Mouse (Mus musculus) adrenal gland, postnatal 4 days (tissue): ENCODE measurements around the gene Isy1. TPM values are rescaled to one million over a fixed set of nuclear protein-coding genes. Genes with fewer than 3 reads are reported as not detected.
A peak's percentile ranks its signal among the peaks of the same experiment; 100 is the strongest.

Experiments used
- DNase-seq, 2 experiments: peaks; one replicate each; pipeline ENCODE4 v3.0.0; 2021 to 2022; ENCODE audit warnings: low spot score in 2 of 2, mixed read lengths in 2 of 2
- long read RNA-seq, 2 experiments: library from polyadenylated mRNA; stranded (forward); transcript quantifications; one replicate each; pipeline ENCODE4 v2.0.0; 2021
- total RNA-seq, 2 experiments: library from RNA; stranded (reverse); gene quantifications; 2 replicates each; pipeline ENCODE4 v1.2.3; 2021

The Isy1 gene
- total RNA-seq, result 10 to 100 TPM; 37.4 to 43.2 TPM
- long read RNA-seq, experiment 1, full-length matches to known transcripts, result 11 of 12 reads
- long read RNA-seq, experiment 1, partial matches to known transcripts, result 1 of 12 reads
- long read RNA-seq, experiment 1, other reads (novel, unspliced or antisense), result 0 of 12 reads
- long read RNA-seq, experiment 2, full-length matches to known transcripts, result 22 of 23 reads
- long read RNA-seq, experiment 2, partial matches to known transcripts, result 1 of 23 reads
- long read RNA-seq, experiment 2, other reads (novel, unspliced or antisense), result 0 of 23 reads

DNA sequence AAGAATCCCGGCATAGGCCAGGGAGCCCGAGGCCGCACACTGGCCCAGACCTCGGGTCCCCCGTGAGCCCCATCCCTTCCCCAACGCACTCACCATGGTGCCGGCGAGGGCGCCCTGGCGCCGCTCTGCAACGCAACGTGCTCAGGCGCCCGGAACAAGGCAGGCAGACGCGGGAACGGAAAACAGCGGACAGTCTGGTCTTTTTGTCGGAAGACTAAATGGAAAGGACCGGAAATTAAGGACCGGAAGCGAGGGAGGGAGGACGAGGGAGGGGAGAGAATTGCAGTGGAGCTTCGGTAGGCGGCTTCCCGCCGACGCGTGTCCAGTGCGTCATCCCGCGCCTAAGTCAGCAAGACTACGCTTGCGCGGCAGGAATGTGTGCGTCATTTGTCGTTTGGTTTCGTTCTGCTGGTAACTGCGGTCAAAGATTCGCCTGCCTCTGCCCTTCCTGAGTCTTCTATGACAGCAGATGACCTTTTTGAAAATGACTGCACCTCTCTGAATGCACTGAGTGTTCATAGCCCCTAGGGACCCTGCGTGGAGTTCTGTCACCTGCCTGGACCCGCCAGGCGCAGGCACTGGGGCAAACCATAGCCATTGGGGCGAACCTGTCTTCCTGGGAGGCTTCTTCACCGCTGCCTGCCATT lies at the start of gene Isy1:
TSS of gene Isy1 (minus strand) at position 248 of the 647 bp plus-strand sequence.
- DNase-seq, result peak; percentile 81 to 87

GRCm38 (mm10) chr6:87887594-87888233 lies 49.1 kb upstream of the Isy1 start, which contains the start of gene Copg1:
Gene Copg1 (plus strand): TSS chr6:87887814.
- DNase-seq, result peak; percentile 99 to 100

DNA sequence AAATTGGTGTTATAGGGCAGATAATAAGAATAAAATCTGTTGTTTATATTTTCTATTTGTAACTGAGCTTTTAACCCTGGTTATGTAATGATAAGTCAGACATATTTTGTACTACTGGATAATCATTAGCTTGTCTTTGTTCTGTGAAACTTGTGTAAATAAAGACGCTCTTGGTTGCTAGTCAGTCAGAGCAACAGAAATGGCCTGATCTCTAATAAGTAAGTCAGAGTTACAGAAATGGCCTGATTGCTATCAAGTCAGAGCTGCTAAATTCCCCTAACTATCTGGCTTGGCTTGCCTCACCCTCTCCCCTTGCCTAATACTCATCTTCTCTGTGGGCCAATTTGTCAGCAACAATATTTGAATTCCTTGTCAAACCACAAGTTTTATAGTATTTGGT lies 48.1 kb upstream of the Isy1 start:
- no peak for DNase-seq

DNA sequence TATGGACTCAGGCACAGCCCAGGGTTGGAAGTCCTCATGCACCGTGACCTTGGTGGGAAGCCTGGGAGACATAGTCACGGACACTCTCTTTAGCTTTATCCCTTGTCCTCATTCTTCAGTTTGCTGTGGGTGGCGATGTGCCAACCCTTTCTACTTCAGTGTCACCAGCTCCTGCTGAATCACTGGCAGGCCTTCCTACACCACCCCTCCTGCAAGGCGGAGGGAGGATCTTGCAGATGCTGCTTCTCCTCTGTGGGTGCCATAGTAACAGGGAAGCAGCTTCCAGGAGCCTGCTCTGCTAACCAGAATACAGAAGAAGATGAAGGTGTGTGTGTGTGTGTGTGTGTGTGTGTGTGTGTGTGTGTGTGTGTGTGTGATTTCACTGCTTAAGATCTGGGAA lies 44.2 kb upstream of the Isy1 start:
- DNase-seq, result peak; percentile 33 to 44

GRCm38 (mm10) chr6:87882221-87882620 lies 43.6 kb upstream of the Isy1 start:
- no peak for DNase-seq

- DNase-seq, result no peak
Measured at GRCm38 (mm10) chr6:87879628-87880027, 41.0 kb upstream of the Isy1 start.

GRCm38 (mm10) chr6:87879010-87879409 lies 40.4 kb upstream of the Isy1 start:
- DNase-seq, result no peak

DNA sequence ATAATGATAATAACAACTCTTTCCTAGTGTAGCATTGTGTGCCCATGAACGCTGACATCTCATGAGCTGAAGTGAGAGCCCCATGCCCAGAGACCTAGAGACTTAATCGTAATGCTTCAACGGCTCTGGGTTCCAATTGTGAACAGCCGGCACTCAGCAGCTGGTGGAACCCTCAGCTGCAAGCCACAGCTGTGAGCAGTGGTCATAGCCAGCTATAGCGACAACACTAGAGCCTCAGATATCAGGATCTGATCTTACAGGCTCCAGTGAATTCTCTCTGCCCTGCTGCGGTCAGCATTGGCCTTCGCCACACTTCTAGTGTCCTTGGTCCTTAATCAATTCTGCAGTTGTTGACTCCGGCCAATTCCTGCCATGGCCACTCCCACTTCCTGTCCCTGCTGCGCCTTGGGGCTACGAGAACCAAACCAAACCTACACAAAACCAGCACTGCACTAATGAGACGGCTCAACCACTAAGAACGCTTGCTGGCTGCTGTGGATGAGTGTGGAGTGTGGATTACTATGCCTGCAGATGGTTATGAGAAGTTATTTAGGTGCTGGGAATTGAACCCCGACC lies 37.6 kb upstream of the Isy1 start:
- no peak for DNase-seq

DNA sequence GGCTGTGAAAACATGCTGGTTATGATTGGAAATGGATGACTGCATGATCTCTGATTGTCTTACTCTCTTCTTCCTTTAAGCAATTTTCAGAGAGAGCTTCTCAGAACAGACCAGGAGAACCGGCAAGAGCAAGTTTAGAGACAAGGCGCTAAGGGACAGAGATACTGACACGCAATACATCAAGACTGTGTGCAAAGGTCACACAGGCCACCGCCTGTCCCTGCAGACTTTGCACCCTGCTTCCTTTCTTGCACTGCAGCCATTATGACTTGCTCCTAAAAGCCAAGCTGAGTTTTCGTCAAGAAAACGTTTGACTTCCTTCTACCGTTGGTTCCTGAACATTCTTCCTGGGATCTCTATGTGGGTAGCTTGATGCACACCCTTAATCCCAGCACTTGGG lies 37.0 kb upstream of the Isy1 start:
- DNase-seq, result no peak

DNA sequence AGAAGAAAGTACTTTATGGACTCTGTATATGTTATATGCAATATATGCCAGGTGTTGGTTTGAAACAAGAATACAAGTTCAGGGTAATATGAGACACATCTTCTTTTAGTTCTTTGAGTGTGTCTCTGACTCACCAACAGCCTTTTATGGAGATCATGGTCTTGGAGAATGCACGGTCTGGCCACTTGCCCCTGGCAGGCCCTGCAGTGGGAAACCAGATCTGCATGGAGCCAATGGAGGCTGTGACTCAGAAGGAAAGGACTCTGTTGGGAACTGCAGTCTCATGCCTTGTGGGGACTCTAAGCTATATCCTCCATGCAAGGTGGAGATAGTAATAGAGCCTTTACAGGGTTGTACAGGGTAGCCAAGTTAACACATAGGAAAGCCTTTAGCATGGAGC lies 36.5 kb upstream of the Isy1 start:
- no peak for DNase-seq

DNA sequence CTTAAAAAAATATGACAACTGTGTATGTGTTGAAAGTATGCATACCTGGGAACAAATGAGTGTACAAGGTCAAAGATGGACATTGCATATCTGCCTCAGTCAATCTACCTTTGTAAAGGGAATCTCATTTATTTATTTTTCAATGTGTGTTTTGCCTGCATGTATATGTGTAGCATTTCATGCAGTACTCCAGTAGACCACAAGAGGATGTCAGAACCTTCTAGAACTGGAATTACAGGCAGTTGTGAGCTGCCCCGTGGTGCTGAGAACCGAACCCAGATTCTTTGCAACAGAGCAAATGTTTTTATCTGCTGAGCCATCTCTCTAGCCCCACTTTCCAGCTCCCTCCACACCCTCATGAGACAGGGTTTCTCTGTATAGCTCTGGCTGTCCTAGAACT lies 35.4 kb upstream of the Isy1 start:
- DNase-seq, result no peak

DNA sequence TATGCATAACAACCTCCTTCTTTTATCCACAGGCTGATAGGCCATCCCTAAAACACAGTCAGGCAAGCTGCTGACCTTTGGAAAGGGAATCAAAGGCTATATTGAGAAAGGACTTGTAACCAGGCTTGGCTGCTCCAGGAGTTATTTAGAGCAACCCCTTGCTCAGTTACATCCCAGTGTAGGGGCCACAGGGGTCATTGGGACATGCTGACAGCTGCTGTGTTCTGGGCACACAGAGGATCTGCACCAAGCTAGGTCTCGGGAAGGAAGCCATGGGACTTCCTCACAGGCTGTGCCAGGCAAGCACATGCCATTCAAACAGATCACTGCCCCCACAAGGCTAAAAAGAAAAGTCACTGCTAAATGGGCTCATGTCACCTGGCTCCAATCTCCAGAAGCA lies 34.5 kb upstream of the Isy1 start:
- DNase-seq, result no peak

- no peak for DNase-seq
Measured at GRCm38 (mm10) chr6:87871240-87871639, 32.6 kb upstream of the Isy1 start.

GRCm38 (mm10) chr6:87870440-87870839 lies 31.8 kb upstream of the Isy1 start:
- no peak for DNase-seq

GRCm38 (mm10) chr6:87868871-87869506 lies 30.4 kb upstream of the Isy1 start:
- DNase-seq, result peak; percentile 46 to 48

GRCm38 (mm10) chr6:87867256-87867655 lies 28.7 kb upstream of the Isy1 start:
- DNase-seq, result no peak

DNA sequence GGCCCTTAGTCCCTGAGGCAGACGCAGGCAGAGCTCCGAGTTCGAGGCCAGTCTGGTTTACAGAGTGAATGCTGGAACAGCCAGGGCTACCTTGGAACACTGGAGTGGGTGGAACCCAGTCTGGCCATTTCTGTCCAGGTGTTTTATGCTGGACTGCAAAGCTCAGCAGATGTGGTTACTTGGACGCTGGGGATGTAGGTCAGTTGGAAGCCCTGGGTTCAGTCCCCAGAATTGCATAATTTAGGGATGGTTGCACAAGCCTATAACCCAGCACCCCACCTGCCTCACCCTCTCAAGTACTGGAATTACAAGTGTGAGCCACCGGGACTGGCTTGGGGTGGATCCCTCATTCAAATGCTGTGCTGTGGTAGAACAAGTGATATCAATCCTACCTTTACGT lies 27.6 kb upstream of the Isy1 start:
- no peak for DNase-seq

DNA sequence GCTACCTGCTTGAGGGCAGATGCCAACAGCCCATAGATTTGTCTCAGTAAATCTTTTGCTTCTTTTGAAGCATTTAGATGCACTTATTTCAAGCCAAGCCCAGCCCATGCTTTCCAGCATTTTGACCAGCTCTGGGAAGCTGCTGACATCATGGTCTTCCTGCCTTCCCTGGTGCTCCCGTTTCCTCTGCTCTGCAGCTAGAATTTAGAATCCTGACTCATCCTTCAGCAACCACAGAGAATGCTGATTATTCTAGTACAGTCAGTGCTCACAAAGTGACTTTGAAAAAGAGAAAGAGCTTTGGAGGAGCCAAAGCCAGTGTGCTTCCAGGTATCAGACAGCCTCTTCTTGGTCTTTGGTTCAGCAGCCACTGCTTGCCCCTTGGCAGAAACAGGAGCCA lies 18.5 kb upstream of the Isy1 start:
- DNase-seq, result no peak

DNA sequence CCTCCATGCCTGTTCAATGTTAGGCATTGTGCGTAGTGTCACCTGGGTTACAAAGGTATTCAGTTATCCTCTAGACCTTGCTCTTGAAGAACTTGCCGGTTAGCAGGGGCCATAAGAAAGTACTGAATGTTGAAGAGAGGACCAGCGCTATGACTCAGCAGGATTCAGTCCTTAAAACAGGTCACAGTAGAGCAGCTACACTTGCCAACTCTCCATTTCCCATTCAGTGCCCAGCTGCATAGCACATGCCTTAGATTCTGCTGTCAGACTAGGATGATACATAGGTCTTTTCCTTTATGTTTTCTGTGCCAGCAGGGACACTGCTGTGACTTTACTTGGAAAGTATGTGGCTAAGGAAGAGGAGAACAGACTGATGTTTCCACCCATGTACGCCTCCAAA lies 14.8 kb upstream of the Isy1 start:
- no peak for DNase-seq

- DNase-seq, result no peak
Measured at GRCm38 (mm10) chr6:87851871-87852270, 13.3 kb upstream of the Isy1 start.

DNA sequence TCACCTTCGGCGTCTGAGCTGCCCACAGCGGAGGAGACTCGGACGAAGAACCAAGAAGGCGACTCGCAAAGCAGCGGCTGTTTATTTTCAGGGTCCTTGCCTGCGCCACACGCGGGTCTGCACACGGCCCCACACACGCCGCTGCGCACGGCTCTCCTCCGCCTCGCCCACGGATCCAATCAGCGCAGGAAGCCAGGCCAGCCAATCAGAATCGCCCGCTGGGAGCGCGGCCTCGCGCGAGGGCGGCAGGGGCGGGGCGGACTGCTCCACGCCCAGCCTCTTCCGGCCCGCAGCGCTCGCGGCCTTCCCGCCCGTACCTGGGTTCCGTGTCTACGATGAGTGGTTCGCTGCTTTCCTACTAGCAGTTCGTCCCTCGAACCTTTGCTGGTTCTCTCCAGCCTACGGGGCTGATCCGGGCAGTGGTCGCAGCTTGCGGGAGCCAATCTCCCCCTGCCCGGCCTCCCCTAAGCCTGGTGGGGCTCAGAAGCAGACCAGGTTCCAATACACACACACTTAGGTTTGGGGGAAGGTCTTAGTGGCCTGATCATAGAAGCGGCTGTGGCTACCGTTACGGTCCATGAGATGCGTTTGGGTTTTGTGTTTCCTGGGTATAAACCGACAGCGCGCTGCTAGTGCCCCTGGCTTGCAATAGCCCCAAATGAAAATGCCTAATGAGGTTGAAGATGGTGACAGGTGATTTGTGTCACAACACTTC lies 12.5 kb upstream of the Isy1 start, which contains the start of gene Cnbp:
TSS of gene Cnbp (minus strand) at position 207 of the 715 bp plus-strand sequence.
- DNase-seq, result peak; percentile 93 to 94
